Mouse (Mus musculus): ENCODE measurements around the gene Unc5cl. TPM values are rescaled to one million over a fixed set of nuclear protein-coding genes. Genes with fewer than 3 reads are reported as not detected.

The Unc5cl gene
- polyA plus RNA-seq, 1 experiment, result not detected

- H3K36me3 ChIP-seq (ENCODE audit: control insufficient read depth, insufficient read depth), result no peaks in the 10 kb centered on the region
- H3ac ChIP-seq (ENCODE audit: control insufficient read depth, insufficient read length), result no peak overlapping the region
- TF ChIP-seq TCF3 (IDR thresholded peaks at IDR 0.05; ENCODE audit: insufficient read length, low read depth) (no peak), SRF (IDR thresholded peaks at IDR 0.05; ENCODE audit: control insufficient read depth, insufficient read length, low read depth) (no peak), USF1 (IDR thresholded peaks at IDR 0.05; ENCODE audit: low read depth) (no peak), TCF12 (IDR thresholded peaks at IDR 0.05; ENCODE audit: insufficient read depth, poor library complexity, severe bottlenecking) (no peak), POLR2AphosphoS2 (IDR thresholded peaks at IDR 0.05; ENCODE audit: insufficient read length, low read depth) (no peak), REST (IDR thresholded peaks at IDR 0.05; ENCODE audit: insufficient read depth, insufficient read length) (no peak), CEBPB (IDR thresholded peaks at IDR 0.05; ENCODE audit: insufficient read depth, poor library complexity, severe bottlenecking) (no peak), E2F4 (IDR thresholded peaks at IDR 0.05; ENCODE audit: insufficient read depth) (no peak), MAX (IDR thresholded peaks at IDR 0.05; ENCODE audit: low read depth) (no peak), POLR2A (IDR thresholded peaks at IDR 0.05; ENCODE audit: insufficient read length, low read depth) (no peak), MYOG (IDR thresholded peaks at IDR 0.05; ENCODE audit: control insufficient read depth in 1 of 3, insufficient read depth in 1 of 3, insufficient read length in 2 of 3, low read depth in 2 of 3) (no peak), MYOD1 (IDR thresholded peaks at IDR 0.05; ENCODE audit: control insufficient read depth in 1 of 3, insufficient read length in 2 of 3, low read depth in 2 of 3) (no peak)
- no peak overlapping the region for H3K4me2 ChIP-seq (ENCODE audit: low read depth)
- no peaks in the 10 kb centered on the region for H3K79me2 ChIP-seq (ENCODE audit: control insufficient read depth, insufficient read depth)
- no peak overlapping the region for H3K4me3 ChIP-seq
- no peaks in the 10 kb centered on the region for H3K27me3 ChIP-seq (ENCODE audit: control insufficient read depth, insufficient read depth, insufficient read length)
Measured at GRCm38 (mm10) chr17:48556223-48556962, 101.7 kb downstream of the Unc5cl start.

- Histone ChIP-seq H3K36me3 (ENCODE audit: control insufficient read depth, insufficient read depth) (no peaks in the 10 kb centered on the region), H3ac (ENCODE audit: control insufficient read depth, insufficient read length) (no peak overlapping the region), H3K79me2 (ENCODE audit: control insufficient read depth, insufficient read depth) (no peaks in the 10 kb centered on the region), H3K27me3 (ENCODE audit: control insufficient read depth, insufficient read depth, insufficient read length) (no peaks in the 10 kb centered on the region), H3K4me2 (ENCODE audit: low read depth) (no peak overlapping the region), H3K4me3 (no peak overlapping the region)
- no peak for TF ChIP-seq POLR2A (IDR thresholded peaks at IDR 0.05; ENCODE audit: insufficient read length, low read depth)
- TF ChIP-seq REST (IDR thresholded peaks at IDR 0.05; ENCODE audit: insufficient read depth, insufficient read length), result no peak
- TF ChIP-seq MYOG (IDR thresholded peaks at IDR 0.05; ENCODE audit: control insufficient read depth in 1 of 3, insufficient read depth in 1 of 3, insufficient read length in 2 of 3, low read depth in 2 of 3), result no peak
- no peak for TF ChIP-seq TCF3 (IDR thresholded peaks at IDR 0.05; ENCODE audit: insufficient read length, low read depth)
- no peak for TF ChIP-seq USF1 (IDR thresholded peaks at IDR 0.05; ENCODE audit: low read depth)
- TF ChIP-seq POLR2AphosphoS2 (IDR thresholded peaks at IDR 0.05; ENCODE audit: insufficient read length, low read depth), result no peak
- TF ChIP-seq TCF12 (IDR thresholded peaks at IDR 0.05; ENCODE audit: insufficient read depth, poor library complexity, severe bottlenecking), result no peak
- no peak for TF ChIP-seq MAX (IDR thresholded peaks at IDR 0.05; ENCODE audit: low read depth)
- TF ChIP-seq CEBPB (IDR thresholded peaks at IDR 0.05; ENCODE audit: insufficient read depth, poor library complexity, severe bottlenecking), result no peak
- TF ChIP-seq MYOD1 (IDR thresholded peaks at IDR 0.05; ENCODE audit: control insufficient read depth in 1 of 3, insufficient read length in 2 of 3, low read depth in 2 of 3), result no peak
- TF ChIP-seq E2F4 (IDR thresholded peaks at IDR 0.05; ENCODE audit: insufficient read depth), result no peak
Measured at GRCm38 (mm10) chr17:48557823-48558715, 103.4 kb downstream of the Unc5cl start.

- TF ChIP-seq TCF12 (IDR thresholded peaks at IDR 0.05; ENCODE audit: insufficient read depth, poor library complexity, severe bottlenecking) (no peak), CEBPB (IDR thresholded peaks at IDR 0.05; ENCODE audit: insufficient read depth, poor library complexity, severe bottlenecking) (no peak), E2F4 (IDR thresholded peaks at IDR 0.05; ENCODE audit: insufficient read depth) (no peak), TCF3 (IDR thresholded peaks at IDR 0.05; ENCODE audit: insufficient read length, low read depth) (no peak), MYOD1 (IDR thresholded peaks at IDR 0.05; ENCODE audit: control insufficient read depth in 1 of 3, insufficient read length in 2 of 3, low read depth in 2 of 3) (no peak), SRF (IDR thresholded peaks at IDR 0.05; ENCODE audit: control insufficient read depth, insufficient read length, low read depth) (no peak), REST (IDR thresholded peaks at IDR 0.05; ENCODE audit: insufficient read depth, insufficient read length) (no peak)
- no peaks in the 10 kb centered on the region for H3K79me2 ChIP-seq (ENCODE audit: control insufficient read depth, insufficient read depth)
- H3K27me3 ChIP-seq (ENCODE audit: control insufficient read depth, insufficient read depth, insufficient read length), result no peaks in the 10 kb centered on the region
- H3K36me3 ChIP-seq (ENCODE audit: control insufficient read depth, insufficient read depth), result no peaks in the 10 kb centered on the region
- no peak overlapping the region for H3ac ChIP-seq (ENCODE audit: control insufficient read depth, insufficient read length)
- no peak overlapping the region for H3K4me2 ChIP-seq (ENCODE audit: low read depth)
- no peak overlapping the region for H3K4me3 ChIP-seq
Measured at GRCm38 (mm10) chr17:48564931-48565330, 110.2 kb downstream of the Unc5cl start.

DNA sequence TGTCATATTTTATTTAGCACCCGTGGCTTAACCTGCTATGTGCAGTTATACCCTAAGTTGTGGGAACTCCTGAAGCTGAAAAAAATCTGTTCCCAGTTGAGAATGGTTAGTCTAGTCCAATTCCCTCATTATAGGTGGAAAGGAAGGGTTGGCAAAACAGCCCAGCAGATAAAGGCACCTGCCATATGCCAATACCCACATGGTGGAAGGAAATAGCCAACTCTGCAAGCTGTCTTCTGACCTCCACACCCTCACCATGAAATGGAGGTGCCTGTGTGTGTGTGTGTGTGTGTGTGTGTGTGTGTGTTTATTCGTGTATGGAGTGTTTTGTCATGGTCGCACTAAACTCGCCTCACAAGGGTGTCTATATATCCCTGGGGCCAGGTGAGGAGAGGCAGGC, 115.0 kb downstream of the Unc5cl start:
- Histone ChIP-seq H3ac (ENCODE audit: control insufficient read depth, insufficient read length) (no peak overlapping the region), H3K4me2 (ENCODE audit: low read depth) (no peak overlapping the region), H3K36me3 (ENCODE audit: control insufficient read depth, insufficient read depth) (no peaks in the 10 kb centered on the region), H3K4me3 (no peak overlapping the region), H3K27me3 (ENCODE audit: control insufficient read depth, insufficient read depth, insufficient read length) (no peaks in the 10 kb centered on the region), H3K79me2 (ENCODE audit: control insufficient read depth, insufficient read depth) (no peaks in the 10 kb centered on the region)
- TF ChIP-seq MAX (IDR thresholded peaks at IDR 0.05; ENCODE audit: low read depth) (no peak), POLR2A (IDR thresholded peaks at IDR 0.05; ENCODE audit: insufficient read length, low read depth) (no peak), CEBPB (IDR thresholded peaks at IDR 0.05; ENCODE audit: insufficient read depth, poor library complexity, severe bottlenecking) (no peak), REST (IDR thresholded peaks at IDR 0.05; ENCODE audit: insufficient read depth, insufficient read length) (no peak), E2F4 (IDR thresholded peaks at IDR 0.05; ENCODE audit: insufficient read depth) (no peak), TCF3 (IDR thresholded peaks at IDR 0.05; ENCODE audit: insufficient read length, low read depth) (no peak), SRF (IDR thresholded peaks at IDR 0.05; ENCODE audit: control insufficient read depth, insufficient read length, low read depth) (no peak), TCF12 (IDR thresholded peaks at IDR 0.05; ENCODE audit: insufficient read depth, poor library complexity, severe bottlenecking) (no peak), USF1 (IDR thresholded peaks at IDR 0.05; ENCODE audit: low read depth) (no peak), MYOD1 (IDR thresholded peaks at IDR 0.05; ENCODE audit: control insufficient read depth in 1 of 3, insufficient read length in 2 of 3, low read depth in 2 of 3) (no peak), POLR2AphosphoS2 (IDR thresholded peaks at IDR 0.05; ENCODE audit: insufficient read length, low read depth) (no peak)

Data from myocyte (in vitro differentiated cells).